Mouse (Mus musculus) gastrocnemius, postnatal 10 days (tissue): ENCODE data around the gene Fgg. TPM values are rescaled to one million over a fixed set of nuclear protein-coding genes. Genes with fewer than 3 reads are reported as not detected.

Experiments used
- DNase-seq: peaks from one replicate; pipeline ENCODE4 v3.0.0; 2021; ENCODE audit warnings: mixed read lengths
- total RNA-seq, 2 experiments: library from RNA; stranded (reverse); gene quantifications; 2 replicates each; pipeline ENCODE4 v1.2.3; 2021

Gene Fgg
- total RNA-seq, 2 experiments from 2014 or later: 0.86 TPM; not detected in 1

GRCm38 (mm10) chr3:83025475-83026301, 18.2 kb downstream of the Fgg start, which contains the start of gene Fga:
Gene Fga (plus strand): TSS chr3:83026076.
- no peak for DNase-seq

GRCm38 (mm10) chr3:83027546-83028251, 20.2 kb downstream of the Fgg start:
- no peak for DNase-seq

DNA sequence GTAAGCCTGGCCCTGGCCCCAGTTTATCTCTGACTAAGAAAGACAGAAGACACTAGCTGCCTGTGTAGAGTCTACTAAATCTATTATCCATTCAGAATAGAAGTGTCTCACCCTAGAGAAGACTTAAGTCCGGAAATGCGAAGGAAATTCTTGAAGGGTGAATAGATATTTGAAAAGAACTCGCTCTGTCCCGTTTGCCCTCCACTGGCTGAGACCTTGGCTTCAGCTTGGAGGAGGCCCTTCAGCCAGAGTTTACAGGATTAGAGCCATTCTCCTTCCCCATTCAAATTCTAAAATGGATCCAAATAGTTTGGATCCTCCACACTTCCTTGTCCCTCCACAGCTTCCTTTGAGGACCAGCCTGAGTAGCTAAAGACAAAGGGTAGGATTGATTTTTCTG, 22.8 kb downstream of the Fgg start:
- DNase-seq: no peak

DNA sequence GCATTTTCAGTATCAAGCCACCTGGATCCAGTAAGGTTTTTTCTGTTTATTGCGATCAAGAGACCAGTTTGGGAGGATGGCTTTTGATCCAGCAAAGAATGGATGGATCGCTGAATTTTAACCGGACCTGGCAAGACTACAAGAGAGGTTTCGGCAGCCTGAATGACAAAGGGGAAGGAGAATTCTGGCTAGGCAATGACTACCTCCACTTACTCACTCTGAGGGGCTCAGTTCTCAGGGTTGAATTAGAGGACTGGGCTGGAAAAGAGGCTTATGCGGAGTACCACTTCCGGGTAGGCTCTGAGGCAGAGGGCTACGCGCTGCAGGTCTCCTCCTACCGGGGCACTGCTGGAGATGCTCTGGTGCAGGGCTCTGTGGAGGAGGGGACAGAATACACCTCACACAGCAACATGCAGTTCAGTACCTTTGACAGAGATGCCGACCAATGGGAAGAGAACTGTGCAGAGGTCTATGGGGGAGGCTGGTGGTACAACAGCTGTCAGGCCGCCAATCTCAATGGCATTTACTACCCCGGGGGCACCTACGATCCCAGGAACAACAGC, 25.3 kb downstream of the Fgg start:
- DNase-seq: no peak

- DNase-seq: no peak
Observed at GRCm38 (mm10) chr3:83033801-83034200, 26.3 kb downstream of the Fgg start.

GRCm38 (mm10) chr3:83038865-83039264, 31.3 kb downstream of the Fgg start:
- no peak for DNase-seq

- DNase-seq: no peak
Observed at GRCm38 (mm10) chr3:83039666-83040065, 32.1 kb downstream of the Fgg start.

- no peak for DNase-seq
Observed at GRCm38 (mm10) chr3:83042451-83042850, 34.9 kb downstream of the Fgg start.

GRCm38 (mm10) chr3:83046649-83047048, 39.1 kb downstream of the Fgg start:
- no peak for DNase-seq

- DNase-seq: no peak
Observed at GRCm38 (mm10) chr3:83049680-83050079, 42.2 kb downstream of the Fgg start, which contains the start of gene Fgb. Gene Fgb (minus strand): TSS chr3:83049863.

- DNase-seq: no peak
Observed at GRCm38 (mm10) chr3:83050661-83051060, 43.1 kb downstream of the Fgg start.

GRCm38 (mm10) chr3:83052102-83052501, 44.6 kb downstream of the Fgg start:
- no peak for DNase-seq

GRCm38 (mm10) chr3:83053126-83053525, 45.6 kb downstream of the Fgg start:
- DNase-seq: no peak

DNA sequence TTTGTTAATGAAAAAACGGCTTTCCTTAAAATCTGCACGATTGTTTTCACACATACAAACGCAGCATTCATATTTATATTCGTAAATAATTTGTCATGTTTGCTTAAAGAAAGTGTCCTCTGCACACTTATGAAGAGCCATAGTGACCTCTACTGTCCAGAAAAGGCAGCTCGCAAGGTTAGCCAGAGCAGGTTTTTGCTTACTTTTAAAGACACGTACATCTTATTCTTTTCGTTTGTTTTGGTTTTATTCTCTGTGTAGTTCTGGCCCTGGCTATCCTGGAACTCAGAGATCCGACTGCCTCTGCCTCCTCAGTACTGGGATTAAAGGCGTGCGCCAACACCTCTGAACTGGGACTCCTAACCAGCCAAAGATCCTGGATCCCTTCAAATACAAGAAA, 46.2 kb downstream of the Fgg start:
- peak; percentile 21 for DNase-seq

DNA sequence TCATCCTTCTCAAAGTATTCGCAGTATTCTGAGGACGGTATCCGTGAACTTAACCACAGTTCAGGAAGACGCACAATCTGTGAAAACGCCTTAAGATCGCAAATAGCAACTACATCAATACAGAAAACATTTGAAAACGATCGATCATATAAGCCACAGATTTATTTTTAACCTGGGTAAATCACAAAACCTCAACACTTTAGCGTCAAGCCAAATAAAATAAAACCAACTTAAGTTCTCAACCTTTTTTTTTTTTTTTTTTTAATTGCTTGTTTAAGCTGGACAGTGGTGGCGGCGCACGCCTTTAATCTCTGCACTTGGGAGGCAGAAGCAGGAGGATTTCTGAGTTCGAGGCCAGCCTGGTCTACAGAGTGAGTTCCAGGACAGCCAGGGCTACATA, 47.2 kb downstream of the Fgg start:
- DNase-seq: no peak

DNA sequence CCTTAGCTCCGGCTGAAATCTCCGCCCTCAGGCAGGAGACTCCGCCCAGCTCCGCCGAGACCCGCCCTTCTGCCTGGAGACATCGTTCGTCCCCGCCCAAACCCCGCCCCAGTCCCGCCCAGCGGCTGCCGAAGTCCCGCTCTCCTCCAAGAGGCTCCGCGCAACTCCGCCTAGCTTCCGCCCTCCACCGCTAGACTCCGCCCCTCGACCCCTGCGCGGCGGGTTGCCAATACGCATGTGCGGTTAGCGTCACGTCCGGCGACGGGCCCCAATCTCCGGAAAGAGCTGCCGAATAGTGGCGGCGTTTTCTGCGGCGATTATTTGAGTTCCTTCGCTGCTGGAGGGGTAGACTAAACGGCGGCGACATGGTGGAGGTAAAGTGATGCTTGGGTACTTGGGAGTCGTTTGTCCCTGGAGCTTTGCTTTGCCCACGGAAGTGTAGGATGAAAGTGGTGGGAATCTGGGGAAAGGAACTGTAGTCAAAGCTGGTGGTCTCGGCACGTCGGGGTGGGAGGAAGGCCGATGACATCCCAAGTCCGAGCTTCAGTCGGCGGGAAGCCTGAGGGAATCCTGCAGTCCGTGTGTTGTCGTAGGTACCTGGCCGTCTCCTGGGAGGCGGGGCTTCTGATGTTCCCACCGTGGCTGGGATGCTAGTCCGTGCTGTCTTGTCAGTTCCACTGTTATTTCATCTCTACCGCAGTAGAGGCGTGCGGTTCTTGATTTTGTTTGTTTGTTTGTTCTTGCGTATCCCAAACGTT, 47.9 kb downstream of the Fgg start, which contains the start of gene Plrg1:
TSS of gene Plrg1 (plus strand) at position 242 of the 758 bp plus-strand sequence.
- peak; percentile 100 for DNase-seq

GRCm38 (mm10) chr3:83057046-83057445, 49.5 kb downstream of the Fgg start:
- no peak for DNase-seq

Other genes starting within 250 kb of the Fgg start
- gene Rbm46, start 131.2 kb upstream of the Fgg start, total RNA-seq: 1 to 10 TPM; 1.2 to 1.3 TPM
- under 1 TPM; 0.23 TPM for gene Lrat, start 103.8 kb upstream of the Fgg start, total RNA-seq
- gene Fga, start 18.4 kb downstream of the Fgg start, total RNA-seq: 1 to 10 TPM in 1 of 2 experiments, not detected in 1; 1.1 TPM
- under 1 TPM in 1 of 2 experiments, not detected in 1; 0.50 TPM for gene Fgb, start 42.1 kb downstream of the Fgg start, total RNA-seq
- gene Plrg1, start 47.8 kb downstream of the Fgg start, total RNA-seq: 10 to 100 TPM; 29.0 to 32.2 TPM
- 1 to 10 TPM; 7.0 to 8.6 TPM for gene Dchs2, start 120.2 kb downstream of the Fgg start, total RNA-seq